Mouse (Mus musculus): ENCODE data around the gene Fam13c.

- TF ChIP-seq MAFK (IDR thresholded peaks at IDR 0.05; ENCODE audit: insufficient read depth, low read depth, low read length) (no peak), ZC3H11A (IDR thresholded peaks at IDR 0.05; ENCODE audit: borderline replicate concordance, low read depth, low read length) (no peak), ZNF384 (IDR thresholded peaks at IDR 0.05; ENCODE audit: low read depth, low read length) (no peak), CHD2 (IDR thresholded peaks at IDR 0.05; ENCODE audit: low read depth, low read length) (no peak), HCFC1 (IDR thresholded peaks at IDR 0.05; ENCODE audit: borderline replicate concordance, insufficient read depth, low read length) (no peak)
Observed at GRCm38 (mm10) chr10:70483736-70484135, 43.5 kb downstream of the Fam13c start.

Measured in ES-E14 (cell line).